Comparison of ENCODE assay signal across 19 mouse cellular contexts in genomic region chr16:44210156-44211053, GRCm38 (mm10). TPM values are rescaled to one million over a fixed set of nuclear protein-coding genes. Genes with fewer than 3 reads are reported as not detected.
DNase-seq lines count a peak whose midpoint lies in the region; ATAC-seq and TF ChIP-seq lines count a peak whose summit lies in the region.
"Had no signal": no experiment of that assay in that cellular context is flagged by ENCODE, and none has a peak within 500 bp of the region (broad histone marks: within the 10 kb centered on the region; RNA-seq: fewer than 3 reads in every experiment).

No protein-coding gene starts in this region.

- no peak overlapping the region for H3K9ac ChIP-seq in stomach, embryonic 14.5 days (replicated peaks; ENCODE audit: low read depth, low read length)
- no peak overlapping the region for H3K9ac ChIP-seq in stomach, postnatal 0 days (ENCODE audit: low read length)
- H3K9ac ChIP-seq: forebrain, embryonic 15.5 days; heart, embryonic 13.5 days; hindbrain, embryonic 13.5 days had no signal

- H3K36me3 ChIP-seq in stomach, embryonic 14.5 days (ENCODE audit: control insufficient read depth, insufficient read depth, low read length) = peaks cover 23% of the 10 kb centered on the region; the same call in 1 of the 2 replicates
- H3K36me3 ChIP-seq in stomach, postnatal 0 days (ENCODE audit: control insufficient read depth, insufficient read depth, low read length) = peaks cover 14% of the 10 kb centered on the region
- peaks cover 78% of the 10 kb centered on the region for H3K36me3 ChIP-seq in forebrain, embryonic 10.5 days (replicated peaks)
- peaks cover 93% of the 10 kb centered on the region for H3K36me3 ChIP-seq in embryonic facial prominence, embryonic 10.5 days (replicated peaks)

- no peak for DNase-seq in frontal cortex, postnatal 14 days (ENCODE audit: low spot score in 2 of 2)
- no peak for DNase-seq in stomach, postnatal 0 days (ENCODE audit: low spot score)
- DNase-seq in induced T-regulatory cell, adult 2 months (ENCODE audit: low read depth) = peak; percentile 50
- no peak for DNase-seq in forebrain, embryonic 10.5 days (ENCODE audit: extremely low spot score, low spot score)
- no peak for DNase-seq in embryonic facial prominence, embryonic 10.5 days (ENCODE audit: low spot score)
- no peak for DNase-seq in neural tube, embryonic 10.5 days (ENCODE audit: extremely low spot score, low spot score)
- DNase-seq: adrenal gland, adult 2 months; B cell, adult 2 months; gastrocnemius, postnatal 14 days; kidney, postnatal 25 days; lung, adult 18-20 months; thymus, postnatal 14 days had no signal

- no peak overlapping the region for H3K4me2 ChIP-seq in stomach, embryonic 14.5 days (replicated peaks; ENCODE audit: low read depth, low read length)
- no peak overlapping the region for H3K4me2 ChIP-seq in stomach, postnatal 0 days (replicated peaks; ENCODE audit: low read depth)
- H3K4me2 ChIP-seq: forebrain, embryonic 15.5 days; heart, embryonic 13.5 days; hindbrain, embryonic 13.5 days had no signal

- TF ChIP-seq EP300 in stomach, postnatal 0 days (optimal IDR thresholded peaks at IDR 0.05) = no peak

- H3K4me3 ChIP-seq in stomach, embryonic 14.5 days (ENCODE audit: low read depth, low read length) = no peak overlapping the region
- H3K4me3 ChIP-seq in stomach, postnatal 0 days (ENCODE audit: low read depth, low read length) = no peak overlapping the region
- no peak overlapping the region for H3K4me3 ChIP-seq in forebrain, embryonic 10.5 days
- H3K4me3 ChIP-seq in embryonic facial prominence, embryonic 10.5 days = no peak overlapping the region
- H3K4me3 ChIP-seq: forebrain, embryonic 15.5 days; heart, embryonic 13.5 days; hindbrain, embryonic 13.5 days had no signal

- no peak overlapping the region for H3K27ac ChIP-seq in stomach, embryonic 14.5 days (ENCODE audit: low read length)
- no peak overlapping the region for H3K27ac ChIP-seq in stomach, postnatal 0 days (replicated peaks)
- H3K27ac ChIP-seq in forebrain, embryonic 10.5 days = no peak overlapping the region
- H3K27ac ChIP-seq in embryonic facial prominence, embryonic 10.5 days (replicated peaks) = no peak overlapping the region
- H3K27ac ChIP-seq: forebrain, embryonic 15.5 days; heart, embryonic 13.5 days; hindbrain, embryonic 13.5 days; macrophage had no signal

- H3K9me3 ChIP-seq in stomach, embryonic 14.5 days (ENCODE audit: control insufficient read depth, low read depth, low read length) = no peaks in the 10 kb centered on the region
- H3K9me3 ChIP-seq in stomach, postnatal 0 days (ENCODE audit: control insufficient read depth, low read length) = no peaks in the 10 kb centered on the region
- no peaks in the 10 kb centered on the region for H3K9me3 ChIP-seq in forebrain, embryonic 10.5 days
- H3K9me3 ChIP-seq in embryonic facial prominence, embryonic 10.5 days = no peaks in the 10 kb centered on the region
- H3K9me3 ChIP-seq: forebrain, embryonic 15.5 days; heart, embryonic 13.5 days; hindbrain, embryonic 13.5 days had no signal

- no peak for TF ChIP-seq CTCF in stomach, postnatal 0 days (IDR thresholded peaks at IDR 0.05; ENCODE audit: low read depth)

- 76% methylated on average over 10 of the region's 10 CpGs for WGBS in stomach, embryonic 14.5 days
- 75% methylated on average over 10 of the region's 10 CpGs for WGBS in stomach, postnatal 0 days
- WGBS in forebrain, embryonic 10.5 days = 84% methylated on average over 10 of the region's 10 CpGs
- WGBS in embryonic facial prominence, embryonic 10.5 days = 83% methylated on average over 10 of the region's 10 CpGs

- no peaks in the 10 kb centered on the region for H3K4me1 ChIP-seq in stomach, embryonic 14.5 days (ENCODE audit: control insufficient read depth, insufficient read depth, low read length)
- no peaks in the 10 kb centered on the region for H3K4me1 ChIP-seq in stomach, postnatal 0 days (replicated peaks; ENCODE audit: control insufficient read depth, insufficient read depth)
- H3K4me1 ChIP-seq in forebrain, embryonic 10.5 days = no peaks in the 10 kb centered on the region
- H3K4me1 ChIP-seq in embryonic facial prominence, embryonic 10.5 days = peaks cover 9% of the 10 kb centered on the region
- H3K4me1 ChIP-seq: forebrain, embryonic 15.5 days; heart, embryonic 13.5 days; hindbrain, embryonic 13.5 days had no signal

- H3K27me3 ChIP-seq in stomach, embryonic 14.5 days (ENCODE audit: control insufficient read depth, insufficient read depth, low read length) = no peaks in the 10 kb centered on the region
- H3K27me3 ChIP-seq in stomach, postnatal 0 days (ENCODE audit: control insufficient read depth, insufficient read depth, low read length) = no peaks in the 10 kb centered on the region
- no peaks in the 10 kb centered on the region for H3K27me3 ChIP-seq in forebrain, embryonic 10.5 days (ENCODE audit: poor library complexity, severe bottlenecking)
- no peaks in the 10 kb centered on the region for H3K27me3 ChIP-seq in embryonic facial prominence, embryonic 10.5 days (replicated peaks; ENCODE audit: low read depth, poor library complexity, severe bottlenecking)
- H3K27me3 ChIP-seq: forebrain, embryonic 15.5 days; heart, embryonic 13.5 days; hindbrain, embryonic 13.5 days had no signal

- ATAC-seq in frontal cortex, adult (ENCODE audit: low TSS enrichment) = peak; percentile 83
- peak; percentile 46; the same call in 1 of the 2 replicates for ATAC-seq in stomach, embryonic 14.5 days (ENCODE audit: insufficient number of reproducible peaks, insufficient read depth, low FRiP score, low read depth)
- no peak for ATAC-seq in stomach, postnatal 0 days (ENCODE audit: low FRiP score, low TSS enrichment)
- ATAC-seq: forebrain, embryonic 15.5 days; midbrain, embryonic 16.5 days had no signal

RNA-seq across cellular contexts. Expression of gene Usf3, which starts 37.4 kb away (rescaled TPM):
- polyA plus RNA-seq in stomach, embryonic 14.5 days (2014; fragmentation: Nextera tagmentation; extraction: Ambion mirVana) = 7.0 and 7.8 TPM in 2 replicates
- 1.8 and 2.0 TPM in 2 replicates for polyA plus RNA-seq in stomach, postnatal 0 days (2015; fragmentation: Nextera tagmentation; extraction: Ambion mirVana)
- polyA plus RNA-seq in forebrain, embryonic 10.5 days (2016; fragmentation: Nextera tagmentation; extraction: Ambion mirVana) = 2.4 and 2.8 TPM in 2 replicates
- polyA plus RNA-seq in embryonic facial prominence, embryonic 10.5 days (2016; fragmentation: Nextera tagmentation; extraction: Ambion mirVana) = 2.6 TPM in 2 replicates
